Mouse (Mus musculus) G1E (cell line): ENCODE results near the gene Spata5.

Experiments
- CTCF ChIP-seq: IDR thresholded peaks from 2 replicates; pipeline ENCODE4 v1.5.1; 2012; ENCODE audit warnings: low read depth, low read length, inconsistent platforms, mixed read lengths
- GATA1 ChIP-seq: IDR thresholded peaks from 2 replicates; pipeline ENCODE4 v1.6.1; 2012; ENCODE audit warnings: borderline replicate concordance, low read length, inconsistent platforms, mixed read lengths
- GATA2 ChIP-seq: IDR thresholded peaks from 2 replicates; pipeline ENCODE4 v1.6.1; 2012; ENCODE audit warnings: low read depth, low read length, inconsistent platforms, borderline replicate concordance
- POLR2AphosphoS5 ChIP-seq: IDR thresholded peaks from 2 replicates; pipeline ENCODE4 v1.6.1; 2012; ENCODE audit warnings: low read depth, low read length, inconsistent platforms; ENCODE audit not compliant: insufficient replicate concordance
- TAL1 ChIP-seq: conservative IDR thresholded peaks from 2 replicates; pipeline ENCODE4 v1.6.1; 2012; ENCODE audit warnings: low read depth, low read length, inconsistent platforms, mixed read lengths

DNA sequence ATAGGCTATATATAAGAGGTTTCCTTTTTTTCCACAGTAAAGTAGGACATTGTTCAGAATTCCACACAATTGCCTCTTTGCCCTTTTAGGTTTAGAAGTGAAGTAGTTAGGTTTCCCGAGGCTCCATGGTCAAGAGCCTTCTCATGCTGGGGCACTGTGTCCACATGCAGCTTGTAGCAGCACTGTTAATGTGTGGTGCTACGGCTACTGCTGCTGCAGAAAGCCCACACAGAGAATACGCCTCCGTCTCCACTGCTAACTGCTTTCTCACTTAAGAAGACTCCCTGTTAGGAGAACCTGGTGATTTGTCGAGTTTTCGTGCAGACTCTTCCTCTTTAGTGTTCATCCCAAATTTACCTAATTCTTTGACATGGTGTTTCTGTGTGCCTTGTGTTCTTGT is 152.4 kb downstream of the Spata5 start:
- TF ChIP-seq CTCF (no peak), GATA1 (no peak), TAL1 (no peak), POLR2AphosphoS5 (no peak), GATA2 (no peak)
